Mouse (Mus musculus) hindbrain, embryonic 14.5 days (tissue): Measurements from ENCODE around the gene Wwox. TPM values are rescaled to one million over a fixed set of nuclear protein-coding genes. Genes with fewer than 3 reads are reported as not detected.

Source experiments
- ATAC-seq: fragments of 200-750 bp; cut with Nextera tagmentation; 2 replicates; pipeline ENCODE4 v1.8.0; 2017; ENCODE audit warnings: moderate number of reproducible peaks, mild to moderate bottlenecking, moderate TSS enrichment, moderate library complexity; ENCODE audit not compliant: low FRiP score
- DNase-seq: peaks from one replicate; pipeline ENCODE4 v3.0.0-alpha.2; 2015; ENCODE audit warnings: low spot score
- H3K27ac ChIP-seq: fragments of 300-500 bp; sonication (generic); 2 replicates; pipeline ENCODE4 v1.5.1; 2014; ENCODE audit warnings: mild to moderate bottlenecking, moderate library complexity
- H3K27me3 ChIP-seq: fragments of 300-500 bp; sonication (generic); 2 replicates; pipeline ENCODE4 v1.6.1; 2014; ENCODE audit warnings: mild to moderate bottlenecking, low read length, mixed read lengths; ENCODE audit not compliant: control insufficient read depth, insufficient read depth
- H3K36me3 ChIP-seq: fragments of 300-500 bp; sonication (generic); replicated peaks from 2 replicates; pipeline ENCODE4 v1.6.1; 2014; ENCODE audit not compliant: control insufficient read depth, insufficient read depth
- H3K4me1 ChIP-seq: fragments of 300-500 bp; sonication (generic); replicated peaks from 2 replicates; pipeline ENCODE4 v1.6.1; 2014; ENCODE audit warnings: antibody characterized with exemption, low read length, mixed read lengths; ENCODE audit not compliant: control insufficient read depth, insufficient read depth
- H3K4me2 ChIP-seq: fragments of 300-500 bp; sonication (generic); replicated peaks from 2 replicates; pipeline ENCODE4 v1.6.1; 2014; ENCODE audit warnings: mild to moderate bottlenecking, moderate library complexity
- H3K4me3 ChIP-seq: fragments of 300-500 bp; sonication (generic); replicated peaks from 2 replicates; pipeline ENCODE4 v1.5.1; 2014; ENCODE audit warnings: mild to moderate bottlenecking, low read length
- H3K9ac ChIP-seq: fragments of 300-500 bp; sonication (generic); 2 replicates; pipeline ENCODE4 v1.6.1; 2014
- H3K9me3 ChIP-seq: fragments of 300-500 bp; sonication (generic); 2 replicates; pipeline ENCODE4 v1.6.1; 2016; ENCODE audit warnings: low read length; ENCODE audit not compliant: control insufficient read depth
- WGBS: fragments of 180-500 bp; shearing (Covaris S2); extraction: QIAGEN DNeasy Blood & Tissue Kit; methylation state at CpG from one replicate; pipeline ENCODE4 v1.1.7; 2014; 5-methylcytosine and 5-hydroxymethylcytosine counted together
- polyA plus RNA-seq: library from polyadenylated mRNA; unstranded; fragments of >200 nt; fragmentation: Nextera tagmentation; extraction: Ambion mirVana; gene quantifications from 2 replicates; pipeline ENCODE4 v1.2.1, GENCODE M21; 2014

The Wwox gene
- polyA plus RNA-seq, 1 experiment from 2014 or later, result 12.7 TPM

- 0 out of 2 replicates have a peak, but pooled peaks cover under 1% of the 10 kb centered on the region for H3K4me1 ChIP-seq
Observed at GRCm38 (mm10) chr8:115312371-115312770, 872.9 kb downstream of the Wwox start.

GRCm38 (mm10) chr8:115322501-115322900 lies 883.0 kb downstream of the Wwox start:
- Histone ChIP-seq H3K9me3 (no peaks in the 10 kb centered on the region), H3K4me3 (no peak overlapping the region), H3K27me3 (no peaks in the 10 kb centered on the region), H3K4me2 (no peak overlapping the region), H3K9ac (no peak overlapping the region), H3K36me3 (no peaks in the 10 kb centered on the region), H3K4me1 (no peaks in the 10 kb centered on the region), H3K27ac (no peak overlapping the region)
- WGBS, result 91% methylated on average over 5 of the region's 5 CpGs
- no peak for DNase-seq
- ATAC-seq, result no peak

More at GRCm38 (mm10) chr8:115312371-115312770, 872.9 kb downstream of the Wwox start:
- no peaks in the 10 kb centered on the region for H3K27me3 ChIP-seq
- ATAC-seq, result no peak
- H3K27ac ChIP-seq, result no peak overlapping the region
- no peaks in the 10 kb centered on the region for H3K36me3 ChIP-seq
- DNase-seq, result no peak
- WGBS, result 60% methylated on average over 2 of the region's 2 CpGs
- no peak overlapping the region for H3K4me2 ChIP-seq
- no peak overlapping the region for H3K4me3 ChIP-seq
- H3K9ac ChIP-seq, result no peak overlapping the region
- H3K9me3 ChIP-seq, result no peaks in the 10 kb centered on the region

GRCm38 (mm10) chr8:115330671-115331070 lies 891.2 kb downstream of the Wwox start:
- Histone ChIP-seq H3K4me2 (no peak overlapping the region), H3K9me3 (no peaks in the 10 kb centered on the region), H3K4me3 (no peak overlapping the region), H3K9ac (no peak overlapping the region), H3K4me1 (no peaks in the 10 kb centered on the region), H3K27me3 (no peaks in the 10 kb centered on the region), H3K27ac (no peak overlapping the region), H3K36me3 (no peaks in the 10 kb centered on the region)
- no peak for ATAC-seq
- no peak for DNase-seq
- 80% methylated on average over 11 of the region's 11 CpGs for WGBS

GRCm38 (mm10) chr8:115333972-115334371 lies 894.5 kb downstream of the Wwox start:
- Histone ChIP-seq H3K4me2 (no peak overlapping the region), H3K9ac (no peak overlapping the region), H3K4me3 (no peak overlapping the region), H3K4me1 (no peaks in the 10 kb centered on the region), H3K36me3 (no peaks in the 10 kb centered on the region), H3K27me3 (no peaks in the 10 kb centered on the region), H3K9me3 (no peaks in the 10 kb centered on the region), H3K27ac (no peak overlapping the region)
- ATAC-seq, result no peak
- 92% methylated on average over 3 of the region's 3 CpGs for WGBS
- no peak for DNase-seq

DNA sequence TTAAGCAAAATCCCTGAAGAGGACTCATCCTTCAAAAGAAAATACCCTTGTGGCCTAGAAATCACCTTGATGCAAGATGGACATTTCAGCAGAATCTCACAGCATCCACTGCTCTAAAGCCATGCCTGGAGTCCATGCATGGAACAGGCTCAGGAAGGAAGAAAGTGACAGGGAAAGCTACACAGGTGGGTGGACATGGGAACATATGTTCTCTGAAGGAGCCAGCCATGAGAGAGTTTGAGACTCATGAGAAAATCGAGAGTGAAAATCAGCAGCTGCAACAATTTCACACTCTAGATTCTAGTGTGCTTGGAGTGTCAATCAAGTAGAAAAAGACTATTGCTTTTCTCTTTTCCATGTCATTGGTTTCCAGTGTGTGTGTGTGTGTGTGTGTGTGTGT lies 896.9 kb downstream of the Wwox start:
- no peak for DNase-seq
- Histone ChIP-seq H3K9me3 (no peaks in the 10 kb centered on the region), H3K4me3 (no peak overlapping the region), H3K36me3 (no peaks in the 10 kb centered on the region), H3K9ac (no peak overlapping the region), H3K4me2 (no peak overlapping the region), H3K4me1 (no peaks in the 10 kb centered on the region), H3K27me3 (no peaks in the 10 kb centered on the region), H3K27ac (no peak overlapping the region)
- no peak for ATAC-seq
- 80% methylated on average over 1 of the region's 1 CpGs for WGBS

- H3K9ac ChIP-seq, result no peak overlapping the region
- no peak overlapping the region for H3K4me3 ChIP-seq
- H3K27ac ChIP-seq, result no peak overlapping the region
- ATAC-seq (no peak), DNase-seq (no peak)
- H3K4me2 ChIP-seq, result no peak overlapping the region
- H3K9me3 ChIP-seq, result no peaks in the 10 kb centered on the region
- H3K36me3 ChIP-seq, result no peaks in the 10 kb centered on the region
- H3K27me3 ChIP-seq, result no peaks in the 10 kb centered on the region
- H3K4me1 ChIP-seq, result no peaks in the 10 kb centered on the region
- 70% methylated on average over 6 of the region's 6 CpGs for WGBS
Observed at GRCm38 (mm10) chr8:115348704-115349103, 909.2 kb downstream of the Wwox start.

GRCm38 (mm10) chr8:115350707-115351106 lies 911.3 kb downstream of the Wwox start:
- H3K4me3 ChIP-seq, result no peak overlapping the region
- no peaks in the 10 kb centered on the region for H3K27me3 ChIP-seq
- H3K27ac ChIP-seq, result no peak overlapping the region
- no peak overlapping the region for H3K9ac ChIP-seq
- no peak for DNase-seq
- no peak overlapping the region for H3K4me2 ChIP-seq
- WGBS, result 72% methylated on average over 6 of the region's 6 CpGs
- H3K36me3 ChIP-seq, result no peaks in the 10 kb centered on the region
- ATAC-seq, result no peak
- no peaks in the 10 kb centered on the region for H3K4me1 ChIP-seq
- H3K9me3 ChIP-seq, result peaks cover 4% of the 10 kb centered on the region; the same call in 1 of the 2 replicates

- Histone ChIP-seq H3K4me2 (peak overlapping the region; percentile 25), H3K9ac (no peak overlapping the region), H3K4me1 (peaks cover 9% of the 10 kb centered on the region; the same call in 1 of the 2 replicates), H3K27ac (no peak overlapping the region), H3K4me3 (no peak overlapping the region), H3K9me3 (peaks cover 4% of the 10 kb centered on the region; the same call in 1 of the 2 replicates), H3K27me3 (no peaks in the 10 kb centered on the region), H3K36me3 (no peaks in the 10 kb centered on the region)
- 36% methylated on average over 16 of the region's 16 CpGs for WGBS
- ATAC-seq (no peak), DNase-seq (no peak)
Observed at GRCm38 (mm10) chr8:115357663-115358335, 918.3 kb downstream of the Wwox start.

DNA sequence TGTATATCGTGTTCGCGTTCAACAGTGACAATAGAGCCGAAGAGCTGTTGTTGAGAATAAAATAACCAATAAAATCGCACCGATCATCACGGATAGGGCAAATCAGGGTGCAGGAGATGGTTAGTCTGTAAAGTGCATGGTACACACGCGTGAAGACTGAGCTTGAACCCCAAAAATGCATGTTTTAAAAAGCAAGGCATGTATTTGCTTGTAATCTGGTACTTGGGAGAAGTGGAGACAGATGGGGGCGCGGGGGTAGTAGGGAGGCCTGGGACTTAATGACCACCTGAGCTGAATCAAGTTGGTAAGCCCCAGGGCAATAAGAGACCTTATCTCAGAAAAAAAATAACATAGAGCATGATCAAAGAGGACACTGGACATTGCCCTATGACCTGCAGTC lies 919.0 kb downstream of the Wwox start:
- peaks cover 4% of the 10 kb centered on the region; the same call in 1 of the 2 replicates for H3K9me3 ChIP-seq
- 93% methylated on average over 11 of the region's 11 CpGs for WGBS
- no peaks in the 10 kb centered on the region for H3K36me3 ChIP-seq
- H3K4me2 ChIP-seq, result no peak overlapping the region
- no peak for DNase-seq
- H3K27ac ChIP-seq, result no peak overlapping the region
- no peak for ATAC-seq
- H3K4me3 ChIP-seq, result no peak overlapping the region
- H3K4me1 ChIP-seq, result peaks cover 9% of the 10 kb centered on the region; the same call in 1 of the 2 replicates
- H3K9ac ChIP-seq, result no peak overlapping the region
- H3K27me3 ChIP-seq, result no peaks in the 10 kb centered on the region
